Mouse (Mus musculus) MEL (cell line): ENCODE data around the gene Mybphl.

Source experiments
- TCF12 ChIP-seq: IDR thresholded peaks from 2 replicates; pipeline ENCODE4 v1.6.1; 2014; ENCODE audit warnings: low read depth, mild to moderate bottlenecking, inconsistent platforms, low read length, improper control_type of control experiment, moderate library complexity
- USF2 ChIP-seq, 2 experiments: IDR thresholded peaks; 2 replicates each; pipeline ENCODE4 v1.6.1; 2011 to 2012; ENCODE audit warnings: improper control_type of control experiment in 2 of 2, low read length in 2 of 2, borderline replicate concordance in 1 of 2, inconsistent platforms in 1 of 2, low read depth in 1 of 2, mild to moderate bottlenecking in 1 of 2; ENCODE audit not compliant: insufficient read depth in 1 of 2
- ZC3H11A ChIP-seq: IDR thresholded peaks from 2 replicates; pipeline ENCODE4 v1.6.1; 2012; ENCODE audit warnings: low read depth, mild to moderate bottlenecking, inconsistent platforms, low read length, improper control_type of control experiment

- TF ChIP-seq ZC3H11A, result no peak
- TF ChIP-seq USF2 (IDR thresholded peaks at IDR 0.05; ENCODE audit: borderline replicate concordance in 1 of 2, insufficient read depth in 1 of 2, low read depth in 1 of 2, low read length in 2 of 2), result peak in 1 of 2 experiments; percentile 54; a peak in 1 of 4 replicates
- TF ChIP-seq TCF12, result peak; percentile 30; the same call in 1 of the 2 replicates
Observed at GRCm38 (mm10) chr3:108368721-108369120, 4.0 kb downstream of the Mybphl start.
